Mouse (Mus musculus): ENCODE data around the gene Tead1. TPM values are rescaled to one million over a fixed set of nuclear protein-coding genes. Genes with fewer than 3 reads are reported as not detected.

Gene Tead1
- total RNA-seq, 2 experiments from 2014 or later, result 32.2 to 33.0 TPM

- no peak for DNase-seq (ENCODE audit: low spot score in 2 of 2)
Measured at GRCm38 (mm10) chr7:112769866-112770265, 90.7 kb downstream of the Tead1 start.

- no peak for DNase-seq (ENCODE audit: low spot score in 2 of 2)
Measured at GRCm38 (mm10) chr7:112771461-112771860, 92.3 kb downstream of the Tead1 start.

- DNase-seq (ENCODE audit: low spot score in 2 of 2), result no peak
Measured at GRCm38 (mm10) chr7:112772777-112773176, 93.7 kb downstream of the Tead1 start.

- DNase-seq (ENCODE audit: low spot score in 2 of 2), result no peak
Measured at GRCm38 (mm10) chr7:112773601-112774000, 94.5 kb downstream of the Tead1 start.

- DNase-seq (ENCODE audit: low spot score in 2 of 2), result no peak
Measured at GRCm38 (mm10) chr7:112775816-112776215, 96.7 kb downstream of the Tead1 start.

GRCm38 (mm10) chr7:112776670-112777069 is 97.6 kb downstream of the Tead1 start:
- DNase-seq (ENCODE audit: low spot score in 2 of 2), result no peak

- no peak for DNase-seq (ENCODE audit: low spot score in 2 of 2)
Measured at GRCm38 (mm10) chr7:112779636-112780035, 100.5 kb downstream of the Tead1 start.

- no peak for DNase-seq (ENCODE audit: low spot score in 2 of 2)
Measured at GRCm38 (mm10) chr7:112780910-112781309, 101.8 kb downstream of the Tead1 start.

- no peak for DNase-seq (ENCODE audit: low spot score in 2 of 2)
Measured at GRCm38 (mm10) chr7:112781987-112782386, 102.9 kb downstream of the Tead1 start.

GRCm38 (mm10) chr7:112784278-112784677 is 105.2 kb downstream of the Tead1 start:
- no peak for DNase-seq (ENCODE audit: low spot score in 2 of 2)

- no peak for DNase-seq (ENCODE audit: low spot score in 2 of 2)
Measured at GRCm38 (mm10) chr7:112785271-112785670, 106.2 kb downstream of the Tead1 start.

- no peak for DNase-seq (ENCODE audit: low spot score in 2 of 2)
Measured at GRCm38 (mm10) chr7:112786556-112787225, 107.6 kb downstream of the Tead1 start.

GRCm38 (mm10) chr7:112787281-112787680 is 108.2 kb downstream of the Tead1 start:
- DNase-seq (ENCODE audit: low spot score in 2 of 2), result no peak

GRCm38 (mm10) chr7:112788321-112788751 is 109.2 kb downstream of the Tead1 start:
- no peak for DNase-seq (ENCODE audit: low spot score in 2 of 2)

GRCm38 (mm10) chr7:112789693-112790092 is 110.6 kb downstream of the Tead1 start:
- DNase-seq (ENCODE audit: low spot score in 2 of 2), result no peak

- no peak for DNase-seq (ENCODE audit: low spot score in 2 of 2)
Measured at GRCm38 (mm10) chr7:112790334-112790733, 111.2 kb downstream of the Tead1 start.

- DNase-seq (ENCODE audit: low spot score in 2 of 2), result no peak
Measured at GRCm38 (mm10) chr7:112792679-112793078, 113.6 kb downstream of the Tead1 start.

- no peak for DNase-seq (ENCODE audit: low spot score in 2 of 2)
Measured at GRCm38 (mm10) chr7:112793903-112794302, 114.8 kb downstream of the Tead1 start.

GRCm38 (mm10) chr7:112794481-112794880 is 115.4 kb downstream of the Tead1 start:
- DNase-seq (ENCODE audit: low spot score in 2 of 2), result no peak

GRCm38 (mm10) chr7:112797526-112798321 is 118.6 kb downstream of the Tead1 start:
- DNase-seq (ENCODE audit: low spot score in 2 of 2), result no peak

- no peak for DNase-seq (ENCODE audit: low spot score in 2 of 2)
Measured at GRCm38 (mm10) chr7:112801706-112802105, 122.6 kb downstream of the Tead1 start.

GRCm38 (mm10) chr7:112806718-112807400 is 127.7 kb downstream of the Tead1 start:
- DNase-seq (ENCODE audit: low spot score in 2 of 2), result no peak

All from layer of hippocampus, postnatal 10 days (tissue).